In the genomic region with DNA sequence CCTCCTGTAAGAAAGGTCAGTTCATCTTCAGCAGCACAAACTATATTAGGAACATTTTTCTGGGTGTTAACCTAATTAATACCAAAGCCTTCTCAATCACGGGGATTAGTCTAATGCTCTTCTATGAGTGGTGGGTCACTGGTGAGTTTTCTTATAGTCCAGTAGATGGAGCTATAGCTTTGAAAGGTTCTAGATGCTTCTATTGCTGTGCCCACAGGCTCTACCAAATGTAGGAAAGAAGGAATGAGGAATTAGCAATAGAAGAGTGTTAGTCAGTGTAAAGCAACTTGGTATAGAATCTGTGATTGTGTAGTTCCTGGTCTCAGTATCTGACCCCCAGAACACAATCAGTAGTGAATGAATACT, we compare ENCODE assay signal across 9 mouse cellular contexts.
DNase-seq lines count a peak whose midpoint lies in the region; ATAC-seq lines count a peak whose summit lies in the region.
"Had no signal": no experiment of that assay in that cellular context is flagged by ENCODE, and none has a peak within 500 bp of the region (broad histone marks: within the 10 kb centered on the region; RNA-seq: fewer than 3 reads in every experiment).

No protein-coding gene starts in this region.

- H3K36me3 ChIP-seq in midbrain, embryonic 14.5 days (ENCODE audit: control insufficient read depth, insufficient read depth, low read length), result no peaks in the 10 kb centered on the region
- no peaks in the 10 kb centered on the region for H3K36me3 ChIP-seq in midbrain, embryonic 16.5 days (ENCODE audit: control insufficient read depth, insufficient read depth, low read length)

- DNase-seq in heart, adult 8-10 months (ENCODE audit: low spot score), result peak; percentile 30
- no peak for DNase-seq in heart, postnatal 14 days
- peak; percentile 27 for DNase-seq in midbrain, embryonic 14.5 days
- peak; percentile 68 for DNase-seq in retina, postnatal 1 day
- DNase-seq in right cerebral cortex, postnatal 36 days (ENCODE audit: low spot score in 2 of 2), result no peak
- no peak for DNase-seq in heart, postnatal 25 days (ENCODE audit: low spot score)
- DNase-seq: spleen, adult 18-20 months had no signal

- H3K4me2 ChIP-seq in midbrain, embryonic 14.5 days (ENCODE audit: low read length), result no peak overlapping the region
- no peak overlapping the region for H3K4me2 ChIP-seq in midbrain, embryonic 16.5 days (ENCODE audit: low read length)

- H3K4me1 ChIP-seq in midbrain, embryonic 14.5 days (ENCODE audit: control insufficient read depth, insufficient read depth, low read length), result no peaks in the 10 kb centered on the region
- H3K4me1 ChIP-seq in midbrain, embryonic 16.5 days (ENCODE audit: control insufficient read depth, insufficient read depth, low read length), result no peaks in the 10 kb centered on the region

- H3K9me3 ChIP-seq in midbrain, embryonic 14.5 days (ENCODE audit: control insufficient read depth, low read length), result no peaks in the 10 kb centered on the region
- H3K9me3 ChIP-seq in midbrain, embryonic 16.5 days (replicated peaks; ENCODE audit: control insufficient read depth, low read length, poor library complexity, severe bottlenecking), result no peaks in the 10 kb centered on the region

- no peak overlapping the region for H3K27ac ChIP-seq in midbrain, embryonic 14.5 days (replicated peaks; ENCODE audit: low read depth, low read length)
- no peak overlapping the region for H3K27ac ChIP-seq in midbrain, embryonic 16.5 days (ENCODE audit: low read length)

- WGBS in midbrain, embryonic 14.5 days, result 9% methylated on average over 1 of the region's 1 CpGs
- WGBS in midbrain, embryonic 16.5 days, result 5% methylated on average over 1 of the region's 1 CpGs

- H3K9ac ChIP-seq in midbrain, embryonic 14.5 days (replicated peaks; ENCODE audit: low read length), result no peak overlapping the region
- H3K9ac ChIP-seq in midbrain, embryonic 16.5 days (ENCODE audit: low read depth, low read length), result no peak overlapping the region

- ATAC-seq in midbrain, embryonic 14.5 days (ENCODE audit: low FRiP score, low TSS enrichment), result no peak
- ATAC-seq in midbrain, embryonic 16.5 days, result no peak
- ATAC-seq in activated CD4-positive, CD25-positive, alpha-beta regulatory T cell, adult 4 months, result peak; percentile 76

- no peaks in the 10 kb centered on the region for H3K27me3 ChIP-seq in midbrain, embryonic 14.5 days (ENCODE audit: control insufficient read depth, insufficient read depth, low read length)
- H3K27me3 ChIP-seq in midbrain, embryonic 16.5 days (ENCODE audit: control insufficient read depth, insufficient read depth, low read depth, low read length), result no peaks in the 10 kb centered on the region

- intact Hi-C loops in heart, postnatal 14 days (cut with DNase I), result loop anchor here (1.0 to 5.0 kb wide), 3 partner anchors 59 to 233 kb away; no protein-coding TSS in a partner anchor
- intact Hi-C loops in heart, postnatal 25 days (cut with DNase I), result loop anchor here (1.0 to 5.0 kb wide), 3 partner anchors 59 to 233 kb away; no protein-coding TSS in a partner anchor

- H3K4me3 ChIP-seq in midbrain, embryonic 14.5 days (replicated peaks; ENCODE audit: low read depth, low read length), result no peak overlapping the region
- H3K4me3 ChIP-seq in midbrain, embryonic 16.5 days (ENCODE audit: low read depth, low read length), result no peak overlapping the region

Comparison
In these comparisons a context has a peak if more than half of its experiments do, and no peak if none do; other contexts are left out.
1. DNase-seq: peak in heart, adult 8-10 months (single experiment), midbrain, embryonic 14.5 days (single experiment) and retina, postnatal 1 day (single experiment); none in heart, postnatal 14 days (0 of 2), right cerebral cortex, postnatal 36 days (0 of 2) and heart, postnatal 25 days (single experiment).